20 mouse cellular contexts compared by ENCODE assay signal in the genomic region with DNA sequence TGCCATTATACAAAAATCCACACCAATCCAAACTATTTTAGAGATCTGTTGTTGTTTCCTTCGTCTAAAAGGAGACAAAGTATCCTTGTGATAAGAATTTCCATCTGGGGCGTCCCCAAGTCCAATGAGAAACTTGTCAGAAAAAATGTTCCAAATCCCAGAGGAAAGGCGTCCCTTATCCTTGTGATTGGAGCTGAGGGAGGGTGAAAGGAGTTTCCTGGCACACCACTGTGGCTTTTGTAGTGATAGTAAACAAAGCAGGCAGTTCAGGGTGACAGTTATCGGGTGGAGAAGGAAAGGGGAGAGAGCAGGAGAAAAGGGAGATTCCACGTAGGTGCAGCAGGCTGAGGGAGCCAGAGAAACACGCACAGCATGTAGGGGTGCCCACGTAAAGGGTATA. TPM values are rescaled to one million over a fixed set of nuclear protein-coding genes. Genes with fewer than 3 reads are reported as not detected.
DNase-seq lines count a peak whose midpoint lies in the region; ATAC-seq and TF ChIP-seq lines count a peak whose summit lies in the region.
"Had no signal": no experiment of that assay in that cellular context is flagged by ENCODE, and none has a peak within 500 bp of the region (broad histone marks: within the 10 kb centered on the region; RNA-seq: fewer than 3 reads in every experiment).

No protein-coding gene starts in this region.

- 28% methylated on average over 7 of the region's 7 CpGs for WGBS in heart, adult 2 months
- 16% methylated on average over 7 of the region's 7 CpGs for WGBS in heart, embryonic 12.5 days
- 35% methylated on average over 7 of the region's 7 CpGs for WGBS in limb, embryonic 11.5 days
- 41% methylated on average over 7 of the region's 7 CpGs for WGBS in limb, embryonic 10.5 days
- 33% methylated on average over 7 of the region's 7 CpGs for WGBS in heart, postnatal 0 days

- H3K4me1 ChIP-seq in heart, adult 2 months (ENCODE audit: control insufficient read depth, insufficient read depth, low read length) = no peaks in the 10 kb centered on the region
- H3K4me1 ChIP-seq in heart, embryonic 12.5 days (replicated peaks) = peaks cover 10% of the 10 kb centered on the region; the same call in 1 of the 2 replicates
- H3K4me1 ChIP-seq in limb, embryonic 11.5 days (ENCODE audit: control insufficient read depth, insufficient read depth, low read length) = no peaks in the 10 kb centered on the region
- no peaks in the 10 kb centered on the region for H3K4me1 ChIP-seq in limb, embryonic 10.5 days
- no peaks in the 10 kb centered on the region for H3K4me1 ChIP-seq in heart, postnatal 0 days (ENCODE audit: control insufficient read depth, insufficient read depth)
- H3K4me1 ChIP-seq: forebrain, embryonic 13.5 days; limb, embryonic 13.5 days had no signal

- no peak for TF ChIP-seq EP300 in heart, adult 2 months (IDR thresholded peaks at IDR 0.05; ENCODE audit: insufficient read depth, low read depth, low read length)
- TF ChIP-seq EP300 in heart, postnatal 0 days (IDR thresholded peaks at IDR 0.05; ENCODE audit: low read depth) = no peak

- DNase-seq in heart, adult 2 months = no peak
- DNase-seq in limb, embryonic 11.5 days (ENCODE audit: low spot score) = no peak
- no peak for DNase-seq in limb, embryonic 10.5 days (ENCODE audit: low spot score)
- peak; percentile 8 for DNase-seq in heart, postnatal 0 days (ENCODE audit: low spot score)
- DNase-seq in lung, postnatal 14 days = peak; percentile 17
- no peak for DNase-seq in right cerebral cortex, postnatal 25 days
- DNase-seq: adrenal gland, postnatal 14 days; cerebellum, adult 2 months; kidney, adult 8-10 months; kidney, postnatal 25 days; layer of hippocampus, postnatal 36 days had no signal

- ATAC-seq in heart, embryonic 12.5 days (ENCODE audit: insufficient number of reproducible peaks, low FRiP score) = no peak
- ATAC-seq in limb, embryonic 11.5 days (ENCODE audit: insufficient number of reproducible peaks, low FRiP score, low TSS enrichment, low read depth) = no peak
- ATAC-seq in heart, postnatal 0 days (ENCODE audit: insufficient read depth, low read depth) = no peak
- ATAC-seq: CD4-positive, CD25-positive, alpha-beta regulatory T cell, adult 4 months; forebrain, embryonic 13.5 days; inflammation-experienced regulatory T-cells, adult 6 months had no signal

- H3K9me3 ChIP-seq in heart, embryonic 12.5 days (replicated peaks) = no peaks in the 10 kb centered on the region
- H3K9me3 ChIP-seq in limb, embryonic 11.5 days (ENCODE audit: control insufficient read depth, low read length) = no peaks in the 10 kb centered on the region
- no peaks in the 10 kb centered on the region for H3K9me3 ChIP-seq in limb, embryonic 10.5 days (replicated peaks)
- no peaks in the 10 kb centered on the region for H3K9me3 ChIP-seq in heart, postnatal 0 days (replicated peaks; ENCODE audit: control insufficient read depth, low read length)
- H3K9me3 ChIP-seq: forebrain, embryonic 13.5 days; limb, embryonic 13.5 days; midbrain, embryonic 10.5 days had no signal

- H3K36me3 ChIP-seq in heart, adult 2 months (ENCODE audit: control insufficient read depth, insufficient read depth, low read length) = no peaks in the 10 kb centered on the region
- H3K36me3 ChIP-seq in heart, embryonic 12.5 days = no peaks in the 10 kb centered on the region
- H3K36me3 ChIP-seq in limb, embryonic 11.5 days (ENCODE audit: control insufficient read depth, insufficient read depth, low read length) = no peaks in the 10 kb centered on the region
- H3K36me3 ChIP-seq in limb, embryonic 10.5 days = no peaks in the 10 kb centered on the region
- H3K36me3 ChIP-seq in heart, postnatal 0 days (replicated peaks; ENCODE audit: control insufficient read depth, insufficient read depth, low read length) = no peaks in the 10 kb centered on the region
- H3K36me3 ChIP-seq: limb, embryonic 13.5 days; midbrain, embryonic 10.5 days had no signal

- peak overlapping the region; percentile 1; the same call in 1 of the 2 replicates for H3K27ac ChIP-seq in heart, adult 2 months
- no peak overlapping the region for H3K27ac ChIP-seq in heart, embryonic 12.5 days (ENCODE audit: poor library complexity, severe bottlenecking)
- H3K27ac ChIP-seq in limb, embryonic 11.5 days (replicated peaks; ENCODE audit: low read depth, low read length) = no peak overlapping the region
- no peak overlapping the region for H3K27ac ChIP-seq in limb, embryonic 10.5 days
- 0 out of 2 replicates have a peak overlapping the region, but pooled peaks have one; percentile 2 for H3K27ac ChIP-seq in heart, postnatal 0 days (ENCODE audit: low read depth)
- H3K27ac ChIP-seq: forebrain, embryonic 13.5 days; hindbrain, embryonic 14.5 days; limb, embryonic 13.5 days; liver, embryonic 14.5 days; macrophage; midbrain, embryonic 10.5 days had no signal

- no peak overlapping the region for H3K4me2 ChIP-seq in heart, embryonic 12.5 days
- H3K4me2 ChIP-seq in limb, embryonic 11.5 days (ENCODE audit: low read depth, severe bottlenecking) = no peak overlapping the region
- H3K4me2 ChIP-seq in heart, postnatal 0 days (ENCODE audit: low read depth, low read length) = peak overlapping the region; percentile 16
- H3K4me2 ChIP-seq: forebrain, embryonic 13.5 days; hindbrain, embryonic 14.5 days; limb, embryonic 13.5 days had no signal

- intact Hi-C loops in heart, adult 2 months (cut with DNase I) = no loop called here

- no peak for TF ChIP-seq POLR2A in heart, adult 2 months (IDR thresholded peaks at IDR 0.05; ENCODE audit: insufficient read depth, low read depth, low read length)

- H3K27me3 ChIP-seq in heart, adult 2 months (ENCODE audit: control insufficient read depth, insufficient read depth, low read length) = no peaks in the 10 kb centered on the region
- H3K27me3 ChIP-seq in heart, embryonic 12.5 days (replicated peaks) = peaks cover 7% of the 10 kb centered on the region; the same call in 1 of the 2 replicates
- H3K27me3 ChIP-seq in limb, embryonic 11.5 days (ENCODE audit: control insufficient read depth, insufficient read depth, low read length) = no peaks in the 10 kb centered on the region
- no peaks in the 10 kb centered on the region for H3K27me3 ChIP-seq in limb, embryonic 10.5 days (ENCODE audit: low read depth, poor library complexity, severe bottlenecking)
- no peaks in the 10 kb centered on the region for H3K27me3 ChIP-seq in heart, postnatal 0 days (ENCODE audit: control insufficient read depth, insufficient read depth, low read length)
- H3K27me3 ChIP-seq: forebrain, embryonic 13.5 days had no signal

- no peak overlapping the region for H3K4me3 ChIP-seq in heart, adult 2 months
- no peak overlapping the region for H3K4me3 ChIP-seq in heart, embryonic 12.5 days
- H3K4me3 ChIP-seq in limb, embryonic 11.5 days (ENCODE audit: low read depth, low read length) = no peak overlapping the region
- H3K4me3 ChIP-seq in limb, embryonic 10.5 days = no peak overlapping the region
- H3K4me3 ChIP-seq in heart, postnatal 0 days (ENCODE audit: low read depth, low read length) = no peak overlapping the region
- H3K4me3 ChIP-seq: forebrain, embryonic 13.5 days; limb, embryonic 13.5 days; midbrain, embryonic 10.5 days had no signal

- H3K9ac ChIP-seq in heart, adult 2 months (ENCODE audit: low read depth, low read length) = no peak overlapping the region
- H3K9ac ChIP-seq in heart, embryonic 12.5 days = no peak overlapping the region
- 0 out of 2 replicates have a peak overlapping the region, but pooled peaks have one; percentile 17 for H3K9ac ChIP-seq in limb, embryonic 11.5 days (ENCODE audit: low read length)
- H3K9ac ChIP-seq in heart, postnatal 0 days (replicated peaks; ENCODE audit: low read depth, low read length) = no peak overlapping the region
- H3K9ac ChIP-seq: forebrain, embryonic 13.5 days; hindbrain, embryonic 14.5 days; limb, embryonic 13.5 days; liver, embryonic 14.5 days had no signal

- TF ChIP-seq CTCF in heart, adult 2 months (IDR thresholded peaks at IDR 0.05) = no peak
- TF ChIP-seq CTCF in heart, postnatal 0 days (IDR thresholded peaks at IDR 0.05; ENCODE audit: low read depth) = no peak

- no peaks in the 10 kb centered on the region for H3K79me2 ChIP-seq in heart, adult 2 months (replicated peaks; ENCODE audit: control insufficient read depth, insufficient read depth, low read length)

RNA-seq across cellular contexts. Expression of a gene that starts 9.8 kb away (rescaled TPM):
- 1 to 10 TPM; 1.5 to 2.4 TPM for total RNA-seq in heart, adult 2 months (2021)
- 0.92 and 1.3 TPM in 2 replicates for polyA plus RNA-seq in heart, adult 2 months (2012; rRNA removed)
- 0.77 and 1.0 TPM in 2 replicates for polyA plus RNA-seq in heart, embryonic 12.5 days (2016; fragmentation: Nextera tagmentation; extraction: Ambion mirVana)
- 0.13 and 0.59 TPM in 2 replicates for polyA plus RNA-seq in limb, embryonic 11.5 days (2014; fragmentation: Nextera tagmentation; extraction: Ambion mirVana)
- 0.25 and 0.41 TPM in 2 replicates for polyA plus RNA-seq in limb, embryonic 10.5 days (2016; fragmentation: Nextera tagmentation; extraction: Ambion mirVana)
- total RNA-seq in heart, postnatal 0 days (2014; rRNA removed; ENCODE audit: low replicate concordance) = 0.43 and 5.6 TPM in 2 replicates
- 0.45 and 0.49 TPM in 2 replicates for polyA plus RNA-seq in heart, postnatal 0 days (2015; fragmentation: Nextera tagmentation; extraction: Ambion mirVana)

RNA-seq across cellular contexts. Expression of a gene that starts 12.5 kb away (rescaled TPM):
- under 1 TPM; 0.45 to 0.57 TPM for total RNA-seq in heart, adult 2 months (2021)
- polyA plus RNA-seq in heart, adult 2 months (2012; rRNA removed) = 0.14 and 0.26 TPM in 2 replicates
- polyA plus RNA-seq in heart, embryonic 12.5 days (2016; fragmentation: Nextera tagmentation; extraction: Ambion mirVana) = 0.59 and 0.62 TPM in 2 replicates
- 1.0 and 1.2 TPM in 2 replicates for polyA plus RNA-seq in limb, embryonic 11.5 days (2014; fragmentation: Nextera tagmentation; extraction: Ambion mirVana)
- 1.2 and 1.4 TPM in 2 replicates for polyA plus RNA-seq in limb, embryonic 10.5 days (2016; fragmentation: Nextera tagmentation; extraction: Ambion mirVana)
- 0.81 and 0.88 TPM in 2 replicates for total RNA-seq in heart, postnatal 0 days (2014; rRNA removed; ENCODE audit: low replicate concordance)
- polyA plus RNA-seq in heart, postnatal 0 days (2015; fragmentation: Nextera tagmentation; extraction: Ambion mirVana) = 0.16 and 0.18 TPM in 2 replicates

Comparison
In these comparisons a context has a peak if more than half of its experiments do, and no peak if none do; other contexts are left out.
1. DNase-seq: peak in heart, postnatal 0 days (single experiment) and lung, postnatal 14 days (single experiment); none in heart, adult 2 months (0 of 2), limb, embryonic 11.5 days (single experiment), limb, embryonic 10.5 days (single experiment) and right cerebral cortex, postnatal 25 days (single experiment).
2. H3K27ac ChIP-seq: peak in heart, adult 2 months (single experiment) and heart, postnatal 0 days (single experiment); none in heart, embryonic 12.5 days (single experiment), limb, embryonic 11.5 days (single experiment) and limb, embryonic 10.5 days (single experiment).